Mouse (Mus musculus) midbrain, postnatal 0 days (tissue): ENCODE measurements at regions not wholly inside any gene's neighbourhood (a gene's known extent, or its start where the extent isn't known, plus 50 kb on each side); places are given as distances from the start of the nearest gene placed in this dataset.

Experiments used
- ATAC-seq: fragments of 200-750 bp; cut with Nextera tagmentation; 2 replicates; pipeline ENCODE4 v1.8.0; 2017; ENCODE audit warnings: moderate number of reproducible peaks, mild to moderate bottlenecking, moderate TSS enrichment, moderate library complexity; ENCODE audit not compliant: low FRiP score
- DNase-seq: peaks from one replicate; pipeline ENCODE4 v3.0.0-alpha.2; 2015; ENCODE audit warnings: low spot score
- H3K27ac ChIP-seq: fragments of 300-500 bp; sonication (generic); 2 replicates; pipeline ENCODE4 v1.5.1; 2014; ENCODE audit warnings: low read depth, mild to moderate bottlenecking, low read length, mixed read lengths
- H3K27me3 ChIP-seq: fragments of 300-500 bp; sonication (generic); 2 replicates; pipeline ENCODE4 v1.6.1; 2014; ENCODE audit warnings: low read length, control low read depth, mixed read lengths; ENCODE audit not compliant: insufficient read depth
- H3K36me3 ChIP-seq: fragments of 300-500 bp; sonication (generic); 2 replicates; pipeline ENCODE4 v1.6.1; 2014; ENCODE audit warnings: low read length, control low read depth, mixed read lengths; ENCODE audit not compliant: insufficient read depth
- H3K4me1 ChIP-seq: fragments of 300-500 bp; sonication (generic); 2 replicates; pipeline ENCODE4 v1.6.1; 2014; ENCODE audit warnings: mild to moderate bottlenecking, control low read depth, antibody characterized with exemption, low read length, mixed read lengths; ENCODE audit not compliant: insufficient read depth
- H3K4me2 ChIP-seq: fragments of 300-500 bp; sonication (generic); 2 replicates; pipeline ENCODE4 v1.6.1; 2014; ENCODE audit warnings: low read depth, mild to moderate bottlenecking, low read length, mixed read lengths; ENCODE audit not compliant: poor library complexity, severe bottlenecking
- H3K4me3 ChIP-seq: fragments of 300-500 bp; sonication (generic); 2 replicates; pipeline ENCODE4 v1.5.1; 2014; ENCODE audit warnings: low read depth, mild to moderate bottlenecking, low read length, moderate library complexity
- H3K9ac ChIP-seq: fragments of 300-500 bp; sonication (generic); replicated peaks from 2 replicates; pipeline ENCODE4 v1.6.1; 2014; ENCODE audit warnings: mild to moderate bottlenecking, low read length, moderate library complexity, mixed read lengths; ENCODE audit not compliant: poor library complexity, severe bottlenecking
- H3K9me3 ChIP-seq: fragments of 300-500 bp; sonication (generic); 2 replicates; pipeline ENCODE4 v1.6.1; 2016; ENCODE audit warnings: low read length, control low read depth
- CTCF ChIP-seq: IDR thresholded peaks from 2 replicates; pipeline ENCODE4 v1.5.1; 2016; ENCODE audit warnings: antibody characterized with exemption, mild to moderate bottlenecking
- WGBS: fragments of 180-500 bp; shearing (Covaris S2); extraction: QIAGEN DNeasy Blood & Tissue Kit; methylation state at CpG from one replicate; pipeline ENCODE4 v1.1.7; 2014; 5-methylcytosine and 5-hydroxymethylcytosine counted together

DNA sequence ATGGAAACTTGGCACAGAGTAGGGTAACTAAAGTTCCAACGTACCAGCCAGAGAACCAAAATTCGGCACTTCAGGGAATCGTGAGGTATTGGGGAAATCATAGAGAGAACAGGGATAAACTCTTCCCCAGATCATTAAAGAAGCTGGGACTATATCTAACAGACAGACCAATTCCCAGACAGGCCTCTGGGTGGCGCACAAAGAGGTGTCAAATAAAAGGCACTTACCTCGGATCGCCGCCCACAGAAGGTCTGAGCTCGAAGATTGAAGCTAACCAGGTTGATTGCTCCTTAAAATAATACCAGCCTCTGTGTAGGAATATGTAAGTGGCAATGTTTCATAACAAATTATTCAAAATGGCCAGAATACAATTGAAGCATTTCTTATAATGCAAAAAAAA is 151.2 kb downstream of the CK137956 start:
- Histone ChIP-seq H3K27ac (no peak overlapping the region), H3K4me1 (no peaks in the 10 kb centered on the region), H3K4me2 (no peak overlapping the region), H3K9ac (no peak overlapping the region), H3K4me3 (no peak overlapping the region), H3K9me3 (no peaks in the 10 kb centered on the region), H3K27me3 (no peaks in the 10 kb centered on the region), H3K36me3 (no peaks in the 10 kb centered on the region)
- DNase-seq (no peak), ATAC-seq (no peak)
- 81% methylated on average over 8 of the region's 8 CpGs for WGBS
- peak; percentile 8; the same call in 1 of the 2 replicates for TF ChIP-seq CTCF

DNA sequence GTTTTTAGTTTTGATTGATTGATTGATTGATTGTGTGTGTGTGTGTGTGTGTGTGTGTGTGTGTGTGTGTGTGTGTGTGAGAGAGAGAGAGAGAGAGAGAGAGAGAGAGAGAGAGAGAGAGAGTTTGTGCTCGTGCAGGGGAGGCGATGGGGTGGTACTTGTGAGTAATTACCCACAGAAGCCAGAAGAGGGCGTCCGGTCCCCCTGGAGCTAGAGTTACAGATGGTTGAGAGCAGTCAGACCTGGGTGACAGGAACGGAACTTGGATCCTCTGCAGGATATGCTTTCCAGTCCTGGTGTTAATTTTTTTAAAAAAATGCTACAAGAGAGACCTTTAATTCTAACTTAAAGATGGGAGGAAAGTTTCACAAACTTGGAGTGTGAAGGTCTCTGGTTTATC is 151.7 kb downstream of the CK137956 start:
- WGBS, result 74% methylated on average over 5 of the region's 5 CpGs
- Histone ChIP-seq H3K36me3 (no peaks in the 10 kb centered on the region), H3K27me3 (no peaks in the 10 kb centered on the region), H3K4me1 (no peaks in the 10 kb centered on the region), H3K27ac (no peak overlapping the region), H3K9me3 (no peaks in the 10 kb centered on the region), H3K9ac (no peak overlapping the region), H3K4me3 (no peak overlapping the region), H3K4me2 (no peak overlapping the region)
- no peak for TF ChIP-seq CTCF
- ATAC-seq (no peak), DNase-seq (no peak)

DNA sequence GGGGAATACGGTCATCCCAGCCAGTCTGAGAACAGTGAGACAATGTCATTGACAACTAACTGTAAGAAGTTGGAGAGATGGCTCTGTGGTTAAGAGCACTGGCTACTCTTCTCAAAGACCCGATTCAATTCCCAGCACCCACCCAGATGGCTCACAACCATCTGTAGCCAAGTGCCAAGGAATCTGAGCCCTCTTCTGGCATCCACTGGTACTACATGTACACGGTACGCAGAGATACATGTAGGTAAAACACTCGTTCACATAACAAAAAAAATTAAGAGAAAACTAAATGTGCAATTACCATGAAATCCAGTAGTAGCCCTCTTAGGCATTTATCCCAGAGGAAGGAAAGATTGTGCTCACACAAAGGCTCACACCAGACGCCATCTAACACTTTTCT is 156.1 kb downstream of the CK137956 start:
- Histone ChIP-seq H3K4me3 (no peak overlapping the region), H3K27ac (no peak overlapping the region), H3K36me3 (no peaks in the 10 kb centered on the region), H3K27me3 (no peaks in the 10 kb centered on the region), H3K9me3 (no peaks in the 10 kb centered on the region), H3K4me1 (no peaks in the 10 kb centered on the region), H3K4me2 (no peak overlapping the region), H3K9ac (no peak overlapping the region)
- peak; percentile 23 for TF ChIP-seq CTCF
- WGBS, result 88% methylated on average over 6 of the region's 6 CpGs
- ATAC-seq (no peak), DNase-seq (no peak)

DNA sequence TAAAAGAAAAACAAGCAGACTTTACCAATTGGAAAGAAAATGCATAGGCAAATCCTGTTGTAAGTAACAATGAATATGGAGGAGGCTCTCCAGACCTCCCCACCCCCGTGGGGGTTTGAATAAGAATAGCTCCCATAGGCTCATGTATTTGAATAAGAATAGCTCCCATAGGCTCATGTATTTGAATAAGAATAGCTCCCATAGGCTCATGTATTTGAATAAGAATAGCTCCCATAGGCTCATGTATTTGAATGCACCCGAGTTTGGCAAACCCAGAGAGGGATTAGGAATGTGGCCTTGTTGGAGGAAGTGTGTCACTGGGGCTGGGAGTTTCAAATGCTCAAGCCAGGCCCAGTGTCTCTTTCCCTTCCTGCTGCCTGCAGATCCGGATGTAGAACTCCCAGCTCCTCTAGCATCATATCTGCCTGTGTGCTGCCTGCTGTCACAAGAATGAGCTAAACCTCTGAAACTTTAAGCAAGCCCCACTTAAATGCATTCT is 158.7 kb downstream of the CK137956 start:
- DNase-seq (no peak), ATAC-seq (no peak)
- H3K27me3 ChIP-seq, result no peaks in the 10 kb centered on the region
- H3K4me3 ChIP-seq, result no peak overlapping the region
- H3K36me3 ChIP-seq, result no peaks in the 10 kb centered on the region
- WGBS, result 55% methylated on average over 3 of the region's 3 CpGs
- H3K9me3 ChIP-seq, result no peaks in the 10 kb centered on the region
- H3K9ac ChIP-seq, result no peak overlapping the region
- no peak for TF ChIP-seq CTCF
- H3K4me2 ChIP-seq, result no peak overlapping the region
- H3K4me1 ChIP-seq, result no peaks in the 10 kb centered on the region
- no peak overlapping the region for H3K27ac ChIP-seq

DNA sequence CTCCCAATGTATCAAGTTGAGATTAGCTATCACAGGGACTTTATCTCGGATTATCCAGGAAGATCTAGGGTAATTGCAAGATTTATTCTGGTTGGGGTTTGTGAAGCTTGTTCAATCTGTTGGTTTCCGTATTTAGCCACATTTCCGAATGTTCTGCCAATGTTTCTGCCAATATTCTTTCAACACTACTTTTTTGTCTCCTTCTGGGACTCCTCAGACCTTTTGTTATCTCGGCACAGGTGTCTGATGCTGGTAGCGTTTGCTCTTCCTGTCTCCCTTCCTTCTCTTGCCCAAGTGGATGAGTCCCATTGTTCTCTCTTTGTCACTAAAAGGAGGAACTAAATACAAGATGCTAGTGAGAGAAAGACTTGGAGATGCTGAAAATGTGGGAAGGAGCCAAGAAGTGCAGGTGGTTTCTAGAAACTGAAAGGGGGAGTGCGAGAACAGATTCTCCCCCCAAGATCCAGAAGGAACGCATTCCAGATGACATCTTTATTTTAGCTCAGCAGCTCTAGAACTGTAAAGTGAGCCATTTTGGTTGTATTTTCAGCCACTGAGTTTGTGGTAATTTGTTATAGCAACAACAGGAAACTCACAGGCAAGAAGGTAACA is 159.7 kb downstream of the CK137956 start:
- Histone ChIP-seq H3K27me3 (no peaks in the 10 kb centered on the region), H3K4me3 (no peak overlapping the region), H3K4me2 (no peak overlapping the region), H3K9ac (no peak overlapping the region), H3K4me1 (no peaks in the 10 kb centered on the region), H3K36me3 (no peaks in the 10 kb centered on the region), H3K27ac (no peak overlapping the region), H3K9me3 (no peaks in the 10 kb centered on the region)
- TF ChIP-seq CTCF, result no peak
- no peak for DNase-seq
- WGBS, result 89% methylated on average over 7 of the region's 7 CpGs
- ATAC-seq, result no peak

DNA sequence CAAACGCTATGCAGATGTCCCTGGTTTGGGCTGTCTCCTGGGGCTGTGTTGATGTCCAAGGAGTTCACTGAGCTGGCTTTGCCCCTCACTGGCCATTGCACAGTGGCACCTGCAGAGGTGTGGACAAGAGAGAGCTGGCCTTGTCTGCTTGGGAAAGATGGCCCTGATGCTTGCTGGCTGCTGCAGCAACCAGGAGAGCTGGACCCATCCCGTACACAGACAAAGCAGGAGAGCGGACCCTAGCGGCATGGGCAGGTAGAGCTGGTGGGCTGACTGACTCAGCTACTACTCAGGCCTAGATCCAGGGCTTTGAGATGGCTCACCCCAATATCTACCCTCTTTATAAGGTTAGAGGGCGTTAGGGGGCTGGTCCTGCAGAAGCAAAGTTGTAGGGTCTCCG is 161.7 kb downstream of the CK137956 start:
- ATAC-seq, result no peak
- TF ChIP-seq CTCF, result no peak
- no peaks in the 10 kb centered on the region for H3K9me3 ChIP-seq
- no peak for DNase-seq
- no peaks in the 10 kb centered on the region for H3K4me1 ChIP-seq
- H3K4me3 ChIP-seq, result no peak overlapping the region
- no peak overlapping the region for H3K27ac ChIP-seq
- no peaks in the 10 kb centered on the region for H3K27me3 ChIP-seq
- H3K36me3 ChIP-seq, result no peaks in the 10 kb centered on the region
- no peak overlapping the region for H3K4me2 ChIP-seq
- WGBS, result 72% methylated on average over 6 of the region's 6 CpGs
- H3K9ac ChIP-seq, result no peak overlapping the region
